Mouse (Mus musculus): Measurements from ENCODE around the gene Fam120c. TPM values are rescaled to one million over a fixed set of nuclear protein-coding genes. Genes with fewer than 3 reads are reported as not detected.

The Fam120c gene
- polyA plus RNA-seq, 1 experiment from 2014 or later, result 7.8 TPM

Other genes with a start within 250 kb of the Fam120c start
- 35.5 and 38.0 TPM in 2 replicates for gene Tsr2, start 247.6 kb upstream of the Fam120c start, polyA plus RNA-seq (2015; fragmentation: Nextera tagmentation; extraction: Ambion mirVana)
- gene Wnk3, start 146.1 kb upstream of the Fam120c start, polyA plus RNA-seq (2015; fragmentation: Nextera tagmentation; extraction: Ambion mirVana), result 11.6 and 14.2 TPM in 2 replicates
- gene Phf8, start 176.5 kb downstream of the Fam120c start, polyA plus RNA-seq (2015; fragmentation: Nextera tagmentation; extraction: Ambion mirVana), result 19.5 and 21.4 TPM in 2 replicates

Data from forebrain, embryonic 15.5 days (tissue).